Mouse (Mus musculus): Measurements from ENCODE around the gene Nr2c2.
A peak's percentile ranks its signal among the peaks of the same experiment; 100 is the strongest.
"Not testable (repeated sequence)": the region's sequence is repeated elsewhere in the genome, so short reads cannot be mapped to it uniquely, and the experiment has no call there.

Nr2c2 gene

GRCm38 (mm10) chr6:92091130-92091591 lies at the start of gene Nr2c2:
Gene Nr2c2, plus strand, starts transcription at chr6:92091390.
- peak; percentile 78 for DNase-seq (ENCODE audit: low spot score)

- DNase-seq (ENCODE audit: low spot score), result no peak
Measured at GRCm38 (mm10) chr6:92042055-92042454, 49.1 kb upstream of the Nr2c2 start.

GRCm38 (mm10) chr6:92042850-92043249 lies 48.3 kb upstream of the Nr2c2 start:
- DNase-seq (ENCODE audit: low spot score), result no peak

GRCm38 (mm10) chr6:92057768-92058167 lies 33.4 kb upstream of the Nr2c2 start:
- DNase-seq (ENCODE audit: low spot score), result no peak

GRCm38 (mm10) chr6:92061725-92062124 lies 29.5 kb upstream of the Nr2c2 start:
- no peak for DNase-seq (ENCODE audit: low spot score)

GRCm38 (mm10) chr6:92063452-92063851 lies 27.7 kb upstream of the Nr2c2 start:
- DNase-seq (ENCODE audit: low spot score), result no peak

GRCm38 (mm10) chr6:92064101-92064500 lies 27.1 kb upstream of the Nr2c2 start:
- no peak for DNase-seq (ENCODE audit: low spot score)

GRCm38 (mm10) chr6:92065721-92066496 lies 25.3 kb upstream of the Nr2c2 start:
- DNase-seq (ENCODE audit: low spot score), result no peak

- DNase-seq (ENCODE audit: low spot score), result peak; percentile 27
Measured at GRCm38 (mm10) chr6:92067146-92067790, 23.9 kb upstream of the Nr2c2 start.

- no peak for DNase-seq (ENCODE audit: low spot score)
Measured at GRCm38 (mm10) chr6:92071121-92071839, 19.9 kb upstream of the Nr2c2 start.

GRCm38 (mm10) chr6:92080730-92081129 lies 10.5 kb upstream of the Nr2c2 start:
- no peak for DNase-seq (ENCODE audit: low spot score)

- no peak for DNase-seq (ENCODE audit: low spot score)
Measured at GRCm38 (mm10) chr6:92082756-92083155, 8.4 kb upstream of the Nr2c2 start.

GRCm38 (mm10) chr6:92084932-92085331 lies 6.3 kb upstream of the Nr2c2 start:
- DNase-seq (ENCODE audit: low spot score), result no peak

GRCm38 (mm10) chr6:92089141-92089540 lies 2.0 kb upstream of the Nr2c2 start:
- not testable (repeated sequence) for DNase-seq (ENCODE audit: low spot score)

- DNase-seq (ENCODE audit: low spot score), result no peak
Measured at GRCm38 (mm10) chr6:92089982-92090381, 1.2 kb upstream of the Nr2c2 start.

- no peak for DNase-seq (ENCODE audit: low spot score)
Measured at GRCm38 (mm10) chr6:92090497-92090896, 693 bp upstream of the Nr2c2 start.

- peak; percentile 99 for DNase-seq (ENCODE audit: low spot score)
Measured at GRCm38 (mm10) chr6:92091767-92092489, 738 bp downstream of the Nr2c2 start.

GRCm38 (mm10) chr6:92092737-92093136 lies 1.5 kb downstream of the Nr2c2 start:
- no peak for DNase-seq (ENCODE audit: low spot score)

- DNase-seq (ENCODE audit: low spot score), result no peak
Measured at GRCm38 (mm10) chr6:92093869-92094268, 2.7 kb downstream of the Nr2c2 start.

- DNase-seq (ENCODE audit: low spot score), result no peak
Measured at GRCm38 (mm10) chr6:92100679-92101360, 9.6 kb downstream of the Nr2c2 start.

GRCm38 (mm10) chr6:92124547-92124946 lies 33.4 kb downstream of the Nr2c2 start:
- DNase-seq (ENCODE audit: low spot score), result no peak
